Mouse (Mus musculus): Measurements from ENCODE around the gene Nup54.

Nup54 gene

GRCm38 (mm10) chr5:92435025-92435584 is at the start of gene Nup54:
Nup54 (minus strand) TSS chr5:92435219.
- in situ Hi-C loops (cut with MboI, MseI), result loop anchor here in 1 of 2 experiments (5.0 kb wide), 1 partner anchor 62 kb away; no protein-coding TSS in a partner anchor

- in situ Hi-C loops (cut with MboI, MseI), result no loop called here
These were observed 37.8 kb upstream of the Nup54 start for GRCm38 (mm10) chr5:92472863-92473262.

GRCm38 (mm10) chr5:92471531-92471930 is 36.5 kb upstream of the Nup54 start:
- in situ Hi-C loops (cut with MboI, MseI), result no loop called here

- in situ Hi-C loops (cut with MboI, MseI), result loop anchor here (5.0 to 10.0 kb wide), 3 partner anchors 38 to 185 kb away; partner anchors contain the start of gene Scarb2 (in 1 of the 2)
These were observed 34.4 kb upstream of the Nup54 start for GRCm38 (mm10) chr5:92469201-92470130.

GRCm38 (mm10) chr5:92468234-92468633 is 33.2 kb upstream of the Nup54 start:
- in situ Hi-C loops (cut with MboI, MseI), result loop anchor here (5.0 to 10.0 kb wide), 3 partner anchors 39 to 187 kb away; partner anchors contain the start of gene Scarb2 (in 1 of the 2)

GRCm38 (mm10) chr5:92467102-92467766 is 32.2 kb upstream of the Nup54 start:
- in situ Hi-C loops (cut with MboI, MseI), result loop anchor here (5.0 to 10.0 kb wide), 3 partner anchors 40 to 188 kb away; partner anchors contain the start of gene Scarb2 (in 1 of the 2)

GRCm38 (mm10) chr5:92465511-92465910 is 30.5 kb upstream of the Nup54 start:
- in situ Hi-C loops (cut with MboI, MseI), result loop anchor here (5.0 to 10.0 kb wide), 3 partner anchors 42 to 189 kb away; partner anchors contain the start of gene Scarb2 (in 1 of the 2)

- in situ Hi-C loops (cut with MboI, MseI), result loop anchor here (5.0 to 10.0 kb wide), 3 partner anchors 96 to 206 kb away; partner anchors contain the start of gene Fam47e (in 1 of the 2)
These were observed 26.3 kb upstream of the Nup54 start for GRCm38 (mm10) chr5:92461321-92461720.

GRCm38 (mm10) chr5:92458726-92459125 is 23.7 kb upstream of the Nup54 start:
- in situ Hi-C loops (cut with MboI, MseI), result no loop called here

GRCm38 (mm10) chr5:92457410-92457809 is 22.4 kb upstream of the Nup54 start:
- in situ Hi-C loops (cut with MboI, MseI), result no loop called here

- in situ Hi-C loops (cut with MboI, MseI), result no loop called here
These were observed 17.9 kb upstream of the Nup54 start for GRCm38 (mm10) chr5:92452876-92453275.

- in situ Hi-C loops (cut with MboI, MseI), result no loop called here
These were observed 11.7 kb upstream of the Nup54 start for GRCm38 (mm10) chr5:92446736-92447135.

- in situ Hi-C loops (cut with MboI, MseI), result no loop called here
These were observed 10.0 kb upstream of the Nup54 start for GRCm38 (mm10) chr5:92445016-92445415.

GRCm38 (mm10) chr5:92442914-92443313 is 7.9 kb upstream of the Nup54 start:
- in situ Hi-C loops (cut with MboI, MseI), result no loop called here

GRCm38 (mm10) chr5:92441494-92441893 is 6.5 kb upstream of the Nup54 start:
- in situ Hi-C loops (cut with MboI, MseI), result no loop called here

- in situ Hi-C loops (cut with MboI, MseI), result loop anchor here in 1 of 2 experiments (5.0 kb wide), 1 partner anchor 59 kb away; no protein-coding TSS in a partner anchor
These were observed 3.5 kb upstream of the Nup54 start for GRCm38 (mm10) chr5:92438540-92438939.

GRCm38 (mm10) chr5:92434571-92434985 is 441 bp downstream of the Nup54 start:
- in situ Hi-C loops (cut with MboI, MseI), result no loop called here

GRCm38 (mm10) chr5:92434070-92434469 is 949 bp downstream of the Nup54 start:
- in situ Hi-C loops (cut with MboI, MseI), result no loop called here

GRCm38 (mm10) chr5:92431611-92432010 is 3.4 kb downstream of the Nup54 start:
- in situ Hi-C loops (cut with MboI, MseI), result no loop called here

GRCm38 (mm10) chr5:92430723-92431122 is 4.3 kb downstream of the Nup54 start:
- in situ Hi-C loops (cut with MboI, MseI), result no loop called here

GRCm38 (mm10) chr5:92424126-92424525 is 10.9 kb downstream of the Nup54 start:
- in situ Hi-C loops (cut with MboI, MseI), result no loop called here

GRCm38 (mm10) chr5:92413982-92414375 is 21.0 kb downstream of the Nup54 start:
- in situ Hi-C loops (cut with MboI, MseI), result no loop called here
